Mouse (Mus musculus): Measurements from ENCODE around the gene Aldh5a1. TPM values are rescaled to one million over a fixed set of nuclear protein-coding genes. Genes with fewer than 3 reads are reported as not detected.

Gene Aldh5a1
- polyA plus RNA-seq, 1 experiment = 0.83 TPM

DNA sequence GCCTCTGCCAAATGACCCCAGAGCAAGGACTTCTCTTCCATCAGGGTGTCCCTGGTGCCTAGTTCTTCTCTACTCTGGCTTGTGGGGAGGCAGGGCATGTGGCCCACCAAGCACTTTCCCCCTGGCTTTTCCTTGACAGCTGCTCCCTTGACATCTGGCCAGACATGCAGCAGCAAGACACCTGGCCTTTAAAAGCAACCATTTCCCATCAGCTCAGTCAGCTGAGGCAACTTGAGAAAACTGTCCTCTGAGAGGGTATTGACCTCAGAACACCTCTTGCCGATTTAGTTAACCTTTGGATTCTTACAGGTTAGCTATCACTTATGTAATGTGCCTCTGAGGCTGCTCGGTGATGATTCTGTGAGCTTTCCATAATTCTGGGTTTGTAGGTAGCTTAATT lies 43.6 kb downstream of the Aldh5a1 start:
- Histone ChIP-seq H3K4me3 (ENCODE audit: control insufficient read depth, low read depth, low read length) (no peak overlapping the region), H3K36me3 (ENCODE audit: control insufficient read depth, insufficient read depth, low read length) (no peaks in the 10 kb centered on the region), H3K4me1 (ENCODE audit: control insufficient read depth, insufficient read depth, low read length) (no peaks in the 10 kb centered on the region), H3K27ac (ENCODE audit: control insufficient read depth, insufficient read depth, low read depth, low read length) (no peak overlapping the region), H3K27me3 (ENCODE audit: control insufficient read depth, insufficient read depth, low read length) (no peaks in the 10 kb centered on the region)
- TF ChIP-seq CTCF (IDR thresholded peaks at IDR 0.05; ENCODE audit: control insufficient read depth, insufficient read depth, insufficient replicate concordance, low read depth, low read length) (no peak), POLR2A (IDR thresholded peaks at IDR 0.05; ENCODE audit: control insufficient read depth, low read depth, low read length) (no peak)

DNA sequence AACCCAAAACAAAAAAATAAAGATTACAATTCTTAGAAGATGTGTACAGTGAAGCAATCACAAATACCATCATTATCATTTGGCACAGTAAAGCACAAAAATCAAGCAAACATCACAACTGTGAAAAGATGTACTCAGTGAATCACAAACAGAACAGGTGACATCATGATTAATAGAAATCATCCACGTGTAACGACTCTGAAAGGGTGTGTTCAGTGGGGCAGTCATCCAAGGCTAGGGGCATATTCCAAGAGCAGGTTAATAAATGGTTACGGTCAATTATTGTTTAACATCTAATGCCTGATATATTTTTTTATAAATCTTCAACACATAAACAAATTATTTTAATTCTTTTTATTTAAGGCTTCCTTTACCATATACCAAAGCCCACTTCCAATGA lies 44.9 kb downstream of the Aldh5a1 start:
- no peak for TF ChIP-seq CTCF (IDR thresholded peaks at IDR 0.05; ENCODE audit: control insufficient read depth, insufficient read depth, insufficient replicate concordance, low read depth, low read length)
- TF ChIP-seq POLR2A (IDR thresholded peaks at IDR 0.05; ENCODE audit: control insufficient read depth, low read depth, low read length) = no peak
- Histone ChIP-seq H3K4me3 (ENCODE audit: control insufficient read depth, low read depth, low read length) (no peak overlapping the region), H3K27ac (ENCODE audit: control insufficient read depth, insufficient read depth, low read depth, low read length) (no peak overlapping the region), H3K4me1 (ENCODE audit: control insufficient read depth, insufficient read depth, low read length) (no peaks in the 10 kb centered on the region), H3K27me3 (ENCODE audit: control insufficient read depth, insufficient read depth, low read length) (no peaks in the 10 kb centered on the region), H3K36me3 (ENCODE audit: control insufficient read depth, insufficient read depth, low read length) (no peaks in the 10 kb centered on the region)

DNA sequence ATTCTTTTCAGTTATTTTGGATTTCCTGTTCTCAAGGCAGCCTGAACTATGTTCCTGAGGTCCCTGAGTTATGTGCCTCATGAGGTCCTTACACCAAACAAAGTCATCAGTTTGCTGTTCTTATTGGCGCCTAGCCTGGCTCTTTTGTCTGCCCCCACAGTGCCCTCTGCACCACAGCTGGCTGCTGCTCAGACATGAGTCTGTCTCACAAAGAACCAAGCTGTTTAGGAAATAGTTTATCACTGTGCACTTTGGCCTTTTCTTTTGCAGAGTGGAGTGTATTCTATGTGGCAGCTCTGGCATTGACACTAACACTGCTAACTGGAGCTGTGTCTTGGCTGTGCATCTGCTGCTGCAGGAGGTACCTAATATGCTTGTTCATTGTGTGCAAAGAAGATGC lies 47.9 kb downstream of the Aldh5a1 start:
- Histone ChIP-seq H3K4me1 (ENCODE audit: control insufficient read depth, insufficient read depth, low read length) (no peaks in the 10 kb centered on the region), H3K36me3 (ENCODE audit: control insufficient read depth, insufficient read depth, low read length) (no peaks in the 10 kb centered on the region), H3K27ac (ENCODE audit: control insufficient read depth, insufficient read depth, low read depth, low read length) (no peak overlapping the region), H3K27me3 (ENCODE audit: control insufficient read depth, insufficient read depth, low read length) (no peaks in the 10 kb centered on the region), H3K4me3 (ENCODE audit: control insufficient read depth, low read depth, low read length) (no peak overlapping the region)
- TF ChIP-seq POLR2A (IDR thresholded peaks at IDR 0.05; ENCODE audit: control insufficient read depth, low read depth, low read length) = no peak
- TF ChIP-seq CTCF (IDR thresholded peaks at IDR 0.05; ENCODE audit: control insufficient read depth, insufficient read depth, insufficient replicate concordance, low read depth, low read length) = no peak

DNA sequence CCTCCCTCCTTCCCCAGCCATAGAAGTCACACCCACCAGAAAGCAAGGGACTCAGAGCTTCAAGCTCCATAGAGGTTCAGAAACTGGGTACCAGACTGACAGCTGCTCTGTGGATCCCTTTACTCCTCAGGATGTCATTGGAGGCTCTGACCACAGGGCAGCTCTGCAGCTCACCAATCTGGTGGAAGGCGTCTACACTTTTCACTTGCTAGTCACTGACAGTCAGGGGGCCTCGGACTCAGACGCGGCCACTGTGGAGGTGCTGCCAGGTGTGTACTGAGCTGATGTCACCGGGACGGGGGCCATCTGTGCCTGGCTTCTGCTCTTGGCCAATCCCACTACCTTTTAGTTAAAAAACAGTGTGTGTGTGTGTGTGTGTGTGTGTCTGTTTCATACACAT lies 55.0 kb downstream of the Aldh5a1 start:
- Histone ChIP-seq H3K27me3 (ENCODE audit: control insufficient read depth, insufficient read depth, low read length) (no peaks in the 10 kb centered on the region), H3K36me3 (ENCODE audit: control insufficient read depth, insufficient read depth, low read length) (no peaks in the 10 kb centered on the region; the same call in 1 of the 2 replicates), H3K27ac (ENCODE audit: control insufficient read depth, insufficient read depth, low read depth, low read length) (no peak overlapping the region), H3K4me3 (ENCODE audit: control insufficient read depth, low read depth, low read length) (no peak overlapping the region), H3K4me1 (ENCODE audit: control insufficient read depth, insufficient read depth, low read length) (no peaks in the 10 kb centered on the region)
- TF ChIP-seq CTCF (IDR thresholded peaks at IDR 0.05; ENCODE audit: control insufficient read depth, insufficient read depth, insufficient replicate concordance, low read depth, low read length) = no peak
- no peak for TF ChIP-seq POLR2A (IDR thresholded peaks at IDR 0.05; ENCODE audit: control insufficient read depth, low read depth, low read length)

DNA sequence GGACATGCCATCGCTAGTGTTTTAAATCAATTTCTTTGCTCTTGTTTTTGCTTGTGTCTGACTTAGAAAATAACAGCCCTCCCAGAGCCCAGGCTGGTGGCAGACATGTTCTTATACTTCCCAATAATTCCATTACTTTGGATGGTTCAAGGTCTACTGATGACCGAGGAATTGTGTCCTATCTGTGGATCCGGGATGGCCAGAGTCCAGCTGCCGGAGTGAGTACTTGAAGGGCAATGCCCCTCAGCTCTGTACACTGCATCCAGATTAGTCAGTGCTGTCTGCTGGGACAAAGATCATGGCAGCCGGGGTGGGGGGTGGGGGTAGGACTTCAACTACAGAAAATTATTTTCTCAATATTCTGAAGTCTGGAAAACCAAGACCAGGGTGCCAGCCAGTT lies 56.8 kb downstream of the Aldh5a1 start:
- Histone ChIP-seq H3K27ac (ENCODE audit: control insufficient read depth, insufficient read depth, low read depth, low read length) (no peak overlapping the region), H3K4me1 (ENCODE audit: control insufficient read depth, insufficient read depth, low read length) (no peaks in the 10 kb centered on the region), H3K27me3 (ENCODE audit: control insufficient read depth, insufficient read depth, low read length) (no peaks in the 10 kb centered on the region), H3K4me3 (ENCODE audit: control insufficient read depth, low read depth, low read length) (no peak overlapping the region), H3K36me3 (ENCODE audit: control insufficient read depth, insufficient read depth, low read length) (no peaks in the 10 kb centered on the region; the same call in 1 of the 2 replicates)
- TF ChIP-seq CTCF (IDR thresholded peaks at IDR 0.05; ENCODE audit: control insufficient read depth, insufficient read depth, insufficient replicate concordance, low read depth, low read length) (no peak), POLR2A (IDR thresholded peaks at IDR 0.05; ENCODE audit: control insufficient read depth, low read depth, low read length) (no peak)

DNA sequence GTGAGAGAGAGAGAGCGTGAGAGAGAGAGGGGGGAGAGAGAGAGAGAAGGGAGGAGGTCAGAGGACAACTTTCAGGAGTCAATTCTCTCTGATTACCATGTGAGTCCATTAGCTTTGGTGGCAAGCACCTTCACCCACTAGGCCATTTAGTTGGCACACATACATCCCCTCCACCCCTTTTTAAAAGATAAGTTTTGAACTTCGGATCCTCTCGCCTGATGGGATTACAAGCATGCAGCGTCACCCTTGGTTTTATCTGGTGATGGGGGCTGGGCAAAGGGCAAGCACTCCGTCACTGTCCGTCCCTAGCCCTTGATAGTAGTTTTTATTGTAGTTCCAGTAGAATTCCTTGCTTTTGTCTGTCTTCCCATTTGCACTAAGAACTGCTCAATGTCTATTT lies 57.3 kb downstream of the Aldh5a1 start:
- no peaks in the 10 kb centered on the region; the same call in 1 of the 2 replicates for H3K36me3 ChIP-seq (ENCODE audit: control insufficient read depth, insufficient read depth, low read length)
- TF ChIP-seq CTCF (IDR thresholded peaks at IDR 0.05; ENCODE audit: control insufficient read depth, insufficient read depth, insufficient replicate concordance, low read depth, low read length) = no peak
- no peak for TF ChIP-seq POLR2A (IDR thresholded peaks at IDR 0.05; ENCODE audit: control insufficient read depth, low read depth, low read length)

DNA sequence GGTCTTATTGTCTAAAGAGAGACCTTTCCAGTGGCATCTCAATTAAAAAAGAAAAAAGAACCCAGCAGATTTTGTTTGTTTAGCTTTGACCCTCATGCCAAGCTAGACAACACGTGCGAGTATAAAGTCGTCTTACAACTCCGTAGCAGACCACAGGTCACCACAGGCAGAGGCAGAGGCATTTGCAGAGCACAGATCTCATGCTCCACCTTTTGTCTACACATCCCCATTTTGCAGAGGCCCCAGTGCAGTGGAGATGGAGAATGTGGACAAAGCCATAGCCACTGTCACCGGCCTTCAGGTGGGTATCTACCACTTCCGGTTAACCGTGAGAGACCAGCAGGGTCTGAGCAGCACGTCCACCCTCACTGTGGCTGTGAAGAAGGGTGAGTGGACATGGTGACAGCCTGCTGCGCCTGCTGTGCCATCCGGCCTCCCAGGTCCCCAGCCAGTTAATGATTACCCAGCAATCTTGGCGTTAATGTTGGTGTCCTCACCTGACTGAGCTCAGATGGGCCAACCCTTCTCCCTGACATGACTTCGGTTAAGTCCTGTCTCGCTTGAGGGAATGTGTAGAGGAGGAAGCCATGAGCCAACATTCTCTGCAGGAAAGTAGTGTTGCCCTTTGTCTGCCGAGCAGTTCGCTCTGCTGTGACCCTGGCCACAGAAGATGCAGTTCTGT lies 58.0 kb downstream of the Aldh5a1 start:
- Histone ChIP-seq H3K27me3 (ENCODE audit: control insufficient read depth, insufficient read depth, low read length) (no peaks in the 10 kb centered on the region), H3K36me3 (ENCODE audit: control insufficient read depth, insufficient read depth, low read length) (no peaks in the 10 kb centered on the region; the same call in 1 of the 2 replicates), H3K4me3 (ENCODE audit: control insufficient read depth, low read depth, low read length) (no peak overlapping the region), H3K4me1 (ENCODE audit: control insufficient read depth, insufficient read depth, low read length) (no peaks in the 10 kb centered on the region), H3K27ac (ENCODE audit: control insufficient read depth, insufficient read depth, low read depth, low read length) (no peak overlapping the region)
- no peak for TF ChIP-seq POLR2A (IDR thresholded peaks at IDR 0.05; ENCODE audit: control insufficient read depth, low read depth, low read length)
- no peak for TF ChIP-seq CTCF (IDR thresholded peaks at IDR 0.05; ENCODE audit: control insufficient read depth, insufficient read depth, insufficient replicate concordance, low read depth, low read length)

More for the DNA sequence above, 57.3 kb downstream of the Aldh5a1 start:
- no peak overlapping the region for H3K27ac ChIP-seq (ENCODE audit: control insufficient read depth, insufficient read depth, low read depth, low read length)
- no peaks in the 10 kb centered on the region for H3K27me3 ChIP-seq (ENCODE audit: control insufficient read depth, insufficient read depth, low read length)
- no peaks in the 10 kb centered on the region for H3K4me1 ChIP-seq (ENCODE audit: control insufficient read depth, insufficient read depth, low read length)
- H3K4me3 ChIP-seq (ENCODE audit: control insufficient read depth, low read depth, low read length) = no peak overlapping the region

Measured in testis, adult 2 months (tissue).